Mouse (Mus musculus) ES-Bruce4 (cell line): ENCODE data around the gene Slc25a39.

ENCODE experiments used
- CTCF ChIP-seq: IDR thresholded peaks from one replicate; pipeline ENCODE4 v1.8.1; 2011; ENCODE audit warnings: low read depth, low read length
- EP300 ChIP-seq: IDR thresholded peaks from 2 replicates; pipeline ENCODE4 v1.6.1; 2011; ENCODE audit warnings: low read depth, low read length; ENCODE audit not compliant: insufficient read depth
- POLR2A ChIP-seq: IDR thresholded peaks from one replicate; pipeline ENCODE4 v1.8.1; 2011; ENCODE audit warnings: low read length; ENCODE audit not compliant: insufficient read depth

DNA sequence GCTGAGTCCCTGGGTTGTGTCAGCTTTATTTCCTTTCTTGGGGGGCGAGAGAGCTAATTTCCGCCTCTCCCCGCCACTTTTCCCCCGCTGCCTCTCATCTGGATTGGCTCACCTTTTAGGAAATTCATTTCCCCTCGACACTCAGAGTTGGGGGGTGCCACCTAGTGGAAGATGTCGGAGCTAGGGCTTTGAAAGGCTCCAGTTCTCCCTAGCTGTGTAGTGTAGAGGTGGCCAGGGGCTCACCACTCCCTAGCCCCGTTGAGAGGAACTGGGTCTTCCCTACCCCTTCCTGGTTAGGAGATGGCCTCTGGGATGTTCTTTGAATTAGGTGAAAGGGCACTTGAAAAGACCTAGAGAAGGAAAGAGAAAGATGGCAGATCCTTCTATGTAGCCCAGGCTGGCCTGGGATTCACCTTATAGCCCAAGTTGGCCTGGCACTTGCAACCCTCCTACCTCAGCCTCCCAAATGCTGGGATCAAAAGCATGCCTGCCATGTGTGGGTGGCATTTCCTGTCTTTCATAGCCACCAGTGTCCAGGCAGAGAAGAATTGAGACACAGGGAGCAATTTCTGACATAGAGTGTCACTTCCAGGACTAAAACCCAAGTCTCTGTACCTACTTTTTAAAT lies 23.4 kb upstream of the Slc25a39 start:
- TF ChIP-seq POLR2A (no peak), CTCF (peak; percentile 70), EP300 (no peak)
